Mouse (Mus musculus) adrenal gland, postnatal 36 days (tissue): Measurements from ENCODE around the gene Zg16. TPM values are rescaled to one million over a fixed set of nuclear protein-coding genes. Genes with fewer than 3 reads are reported as not detected.
A peak's percentile ranks its signal among the peaks of the same experiment; 100 is the strongest.
"Not testable (repeated sequence)": the region's sequence is repeated elsewhere in the genome, so short reads cannot be mapped to it uniquely, and the experiment has no call there.

Source experiments
- DNase-seq, 2 experiments: peaks; one replicate each; pipeline ENCODE4 v3.0.0; 2021; ENCODE audit warnings: mixed read lengths in 1 of 2
- total RNA-seq, 2 experiments: library from RNA; stranded (reverse); gene quantifications; 2 replicates each; pipeline ENCODE4 v1.2.3; 2021

Gene Zg16
- total RNA-seq, 2 experiments from 2014 or later: not detected

DNA sequence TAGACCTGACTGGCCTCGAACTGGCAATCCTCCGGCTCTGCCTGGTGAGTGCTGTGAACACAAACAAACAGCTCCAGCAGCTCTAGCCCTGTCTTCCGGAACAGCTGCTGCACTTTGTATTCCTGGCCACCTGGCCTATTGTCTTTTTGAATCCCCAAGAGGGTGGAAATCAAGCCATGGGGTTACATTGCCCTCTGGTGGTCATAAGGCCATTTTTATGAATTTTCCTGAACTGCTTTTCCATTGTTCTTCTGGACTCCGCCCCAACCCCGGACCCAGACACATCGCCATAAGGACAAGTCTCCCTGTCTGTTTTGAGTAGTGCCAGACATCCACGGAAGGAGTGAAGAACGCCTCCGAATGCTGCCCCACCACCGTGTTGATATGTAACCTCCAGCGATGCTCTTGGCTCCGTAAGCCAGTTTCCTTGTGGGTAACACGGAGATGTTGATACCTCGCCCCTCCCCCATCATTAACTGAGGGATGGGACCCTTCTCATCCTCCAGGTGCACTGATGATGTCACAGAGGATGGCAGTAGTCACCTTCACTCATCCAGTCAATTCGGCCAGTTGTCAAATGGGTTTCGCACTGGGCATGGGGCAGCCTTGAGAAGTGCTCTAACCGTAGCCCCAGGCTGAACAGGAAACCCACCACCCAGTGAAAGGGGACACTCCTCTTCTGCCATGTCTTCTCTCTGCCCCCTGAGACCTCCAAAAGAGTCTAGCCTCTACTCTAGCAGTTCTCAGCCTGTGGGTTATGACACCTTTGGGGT is 17.6 kb upstream of the Zg16 start:
- DNase-seq: peak; percentile 70 to 80

DNA sequence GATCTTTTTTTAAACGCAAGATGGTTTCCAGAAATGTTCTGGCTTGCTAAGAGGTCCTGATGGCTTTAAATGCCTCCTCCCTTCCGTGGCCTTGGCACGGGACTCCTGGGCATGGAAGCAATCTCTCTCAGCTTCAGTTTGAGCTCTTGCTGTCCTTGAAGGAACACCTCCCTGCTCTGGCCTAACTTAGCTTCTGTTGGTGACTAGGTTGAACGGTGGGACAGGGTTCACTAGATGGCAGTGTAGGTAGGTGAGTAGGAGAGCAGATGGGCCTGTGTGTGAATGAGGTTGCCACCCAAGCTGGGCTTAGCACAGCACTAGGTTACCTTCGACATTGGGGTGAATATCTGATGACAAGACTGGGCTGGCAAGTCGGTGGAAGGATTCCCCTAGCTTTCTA is 16.8 kb upstream of the Zg16 start:
- no peak for DNase-seq

DNA sequence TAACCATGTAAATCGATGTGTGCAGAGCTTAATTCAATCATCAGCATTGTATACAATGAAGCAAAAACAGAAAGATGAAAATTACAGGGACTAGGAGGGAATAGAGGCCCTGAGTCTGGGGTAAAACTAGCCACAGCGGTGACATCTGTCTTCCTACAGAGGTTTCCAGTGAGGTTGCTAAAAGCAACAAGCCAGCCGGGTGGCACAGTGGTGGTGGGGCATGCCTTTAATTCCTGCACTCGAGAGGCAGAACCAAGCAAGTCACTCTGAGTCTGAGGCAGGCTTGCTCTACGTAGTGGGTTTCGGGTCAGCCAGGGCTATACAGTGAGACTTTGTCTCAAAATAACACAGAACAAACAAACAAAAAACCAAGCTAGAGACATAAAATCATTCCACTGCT is 15.0 kb upstream of the Zg16 start:
- no peak for DNase-seq

DNA sequence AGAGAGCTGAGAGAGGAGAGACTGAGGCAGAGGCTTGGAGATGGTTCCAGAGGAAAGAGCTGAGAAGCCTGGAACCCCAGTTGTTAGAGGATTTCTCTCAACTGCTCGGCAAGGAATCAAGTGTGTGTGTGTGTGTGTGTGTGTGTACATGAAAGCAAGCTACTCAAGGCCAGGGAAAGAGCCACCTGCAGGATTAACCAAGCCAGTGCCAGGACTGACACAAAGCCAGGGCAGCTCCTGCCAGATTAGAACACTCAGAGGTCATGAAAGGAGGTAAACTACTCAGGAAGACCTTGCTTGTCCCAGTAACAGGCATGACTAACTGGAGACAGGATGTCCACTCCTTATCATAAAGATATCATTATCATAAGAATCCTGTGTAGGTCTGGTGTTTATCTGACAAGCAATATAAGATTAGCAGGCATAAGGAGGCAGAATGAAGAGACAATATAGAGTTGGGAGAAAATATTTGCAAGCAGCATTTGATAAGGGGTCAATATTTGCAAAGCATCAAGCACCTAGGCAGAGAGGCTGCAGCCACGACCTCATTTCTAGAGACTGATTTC is 14.4 kb upstream of the Zg16 start:
- peak; percentile 28 to 58 for DNase-seq

DNA sequence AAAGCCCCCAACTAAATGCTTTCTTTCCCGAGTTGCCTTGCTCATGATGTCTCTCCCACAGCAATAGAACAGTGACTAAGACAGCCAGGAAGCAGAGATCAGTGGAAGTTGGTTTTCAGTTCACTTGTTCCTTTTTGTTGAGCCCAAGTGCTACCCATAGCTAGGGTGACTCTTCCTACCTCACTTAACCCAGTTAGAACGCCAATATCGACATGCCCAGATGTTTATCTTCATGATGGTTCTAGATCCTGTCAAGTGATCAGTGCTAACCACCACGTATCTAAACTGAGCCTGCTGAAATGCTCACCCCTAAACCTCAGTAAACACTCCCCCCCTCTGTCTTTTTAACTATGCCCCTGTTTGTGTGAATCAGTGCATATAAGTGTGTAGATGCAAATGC is 12.4 kb upstream of the Zg16 start:
- no peak for DNase-seq

DNA sequence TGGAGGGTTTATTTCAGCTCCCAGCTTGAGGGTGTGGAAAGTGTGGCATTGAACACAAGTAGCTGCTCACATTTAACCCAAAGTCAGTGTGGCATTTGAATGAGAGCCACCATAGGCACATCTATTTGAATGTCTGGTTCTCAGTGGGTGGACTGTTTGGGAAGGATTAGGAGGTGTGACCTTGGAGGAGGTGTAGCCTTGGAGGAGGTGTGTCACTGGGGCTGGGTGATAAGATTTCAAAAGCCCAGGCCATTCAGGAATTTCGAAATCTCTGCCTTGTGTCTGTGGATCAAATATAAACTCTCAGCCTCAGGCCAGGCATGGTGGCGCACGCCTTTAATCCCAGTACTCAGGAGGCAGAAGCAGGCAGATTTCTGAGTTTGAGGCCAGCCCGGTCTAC is 11.8 kb upstream of the Zg16 start:
- DNase-seq: no peak

DNA sequence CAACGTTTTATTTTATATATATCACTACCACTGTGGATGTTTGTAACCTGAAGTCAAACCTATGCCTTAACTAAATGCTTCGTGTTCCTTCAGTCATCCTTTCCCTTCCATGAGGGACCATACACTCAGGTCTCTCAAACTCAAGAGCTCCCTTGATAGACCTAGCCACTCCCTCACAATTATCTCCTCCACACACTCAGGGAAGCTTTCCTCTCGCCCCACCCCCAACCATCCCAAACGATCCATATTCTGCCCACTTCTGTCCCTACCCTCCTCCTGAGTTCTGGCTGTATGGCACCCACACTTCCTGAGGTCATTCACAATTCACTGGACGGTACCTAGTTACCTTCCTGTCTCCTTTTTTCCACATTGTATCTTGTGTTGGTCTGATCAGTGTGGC is 11.4 kb upstream of the Zg16 start:
- no peak for DNase-seq

DNA sequence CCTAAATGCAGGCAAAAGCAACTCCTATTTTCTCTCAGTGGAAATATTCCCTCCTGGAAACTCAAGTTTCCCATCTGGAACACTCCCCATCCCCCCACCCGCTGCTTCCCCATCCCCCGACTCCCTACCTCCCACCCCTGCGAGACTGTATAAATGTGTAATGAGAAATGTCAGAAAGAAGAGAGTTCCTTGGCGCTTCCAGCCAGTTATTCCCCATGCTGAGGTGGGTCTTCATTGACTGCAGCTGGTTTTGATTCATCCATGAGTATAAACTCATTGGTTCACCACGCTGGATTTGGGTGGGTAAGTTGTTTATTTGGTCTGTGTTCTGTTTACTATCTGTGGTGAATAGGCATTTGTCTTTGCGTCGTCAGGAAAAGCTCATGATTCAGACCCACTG is 9.3 kb upstream of the Zg16 start:
- DNase-seq: no peak

DNA sequence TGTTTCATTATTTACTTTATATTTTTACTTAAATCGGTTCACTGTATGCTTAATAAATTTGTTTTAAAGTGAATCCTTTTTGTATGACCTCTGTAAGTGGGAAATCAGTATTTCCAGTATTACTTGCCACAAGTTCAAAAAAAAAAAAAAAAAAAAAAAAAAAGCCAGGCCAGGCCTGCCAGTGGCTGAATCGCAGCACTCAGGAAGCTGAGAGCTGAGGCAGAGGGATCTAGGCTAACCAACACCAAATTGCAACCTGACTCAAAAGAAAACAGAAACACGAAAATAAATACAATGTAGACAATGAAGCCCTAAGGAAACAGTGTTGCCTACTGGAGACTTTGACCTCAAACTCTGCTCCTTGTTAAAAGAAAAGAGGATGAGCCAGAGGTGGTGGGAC is 6.8 kb upstream of the Zg16 start:
- DNase-seq: no peak

DNA sequence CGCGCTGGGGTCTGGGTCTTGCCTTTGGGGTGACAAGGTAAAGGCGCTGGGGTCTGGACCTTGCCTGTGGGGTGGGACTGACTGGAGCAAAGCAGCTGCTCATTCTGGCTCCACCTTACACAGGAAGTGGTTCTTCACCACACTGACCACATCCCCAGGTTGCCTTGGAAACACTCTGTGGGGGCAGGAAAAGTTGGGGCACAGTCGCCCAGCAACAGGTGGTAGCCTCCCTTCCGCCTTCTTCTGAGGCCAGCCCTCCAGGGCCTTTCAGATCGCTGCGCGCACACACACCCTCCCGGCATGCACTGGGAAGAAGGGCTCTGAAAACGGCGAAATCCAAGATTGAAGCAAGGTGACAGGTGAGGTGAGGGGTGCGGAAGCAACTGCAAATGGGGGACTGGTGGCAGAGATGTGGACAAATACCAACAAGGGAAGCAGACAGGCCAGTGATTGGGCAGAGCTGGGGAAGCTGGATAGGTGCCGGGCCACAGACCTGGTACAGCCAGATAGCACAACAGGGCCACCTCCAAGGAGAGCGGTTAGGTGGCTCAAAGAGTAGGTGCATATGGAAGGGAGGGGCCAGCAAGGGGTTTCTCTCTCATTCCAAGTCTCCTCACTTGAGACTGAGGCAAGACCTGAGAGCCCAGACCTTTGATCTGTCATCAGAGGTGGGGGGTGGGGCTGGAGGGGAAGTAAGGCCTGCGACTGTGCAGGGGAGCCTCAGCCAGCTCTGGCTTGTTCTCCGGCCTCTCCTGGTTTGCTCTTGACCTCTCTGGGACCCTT is 4.2 kb upstream of the Zg16 start, which contains the start of gene AI467606:
Gene AI467606 (plus strand): TSS at position 246 of the 783 bp plus-strand sequence.
- DNase-seq: peak; percentile 34 to 47

DNA sequence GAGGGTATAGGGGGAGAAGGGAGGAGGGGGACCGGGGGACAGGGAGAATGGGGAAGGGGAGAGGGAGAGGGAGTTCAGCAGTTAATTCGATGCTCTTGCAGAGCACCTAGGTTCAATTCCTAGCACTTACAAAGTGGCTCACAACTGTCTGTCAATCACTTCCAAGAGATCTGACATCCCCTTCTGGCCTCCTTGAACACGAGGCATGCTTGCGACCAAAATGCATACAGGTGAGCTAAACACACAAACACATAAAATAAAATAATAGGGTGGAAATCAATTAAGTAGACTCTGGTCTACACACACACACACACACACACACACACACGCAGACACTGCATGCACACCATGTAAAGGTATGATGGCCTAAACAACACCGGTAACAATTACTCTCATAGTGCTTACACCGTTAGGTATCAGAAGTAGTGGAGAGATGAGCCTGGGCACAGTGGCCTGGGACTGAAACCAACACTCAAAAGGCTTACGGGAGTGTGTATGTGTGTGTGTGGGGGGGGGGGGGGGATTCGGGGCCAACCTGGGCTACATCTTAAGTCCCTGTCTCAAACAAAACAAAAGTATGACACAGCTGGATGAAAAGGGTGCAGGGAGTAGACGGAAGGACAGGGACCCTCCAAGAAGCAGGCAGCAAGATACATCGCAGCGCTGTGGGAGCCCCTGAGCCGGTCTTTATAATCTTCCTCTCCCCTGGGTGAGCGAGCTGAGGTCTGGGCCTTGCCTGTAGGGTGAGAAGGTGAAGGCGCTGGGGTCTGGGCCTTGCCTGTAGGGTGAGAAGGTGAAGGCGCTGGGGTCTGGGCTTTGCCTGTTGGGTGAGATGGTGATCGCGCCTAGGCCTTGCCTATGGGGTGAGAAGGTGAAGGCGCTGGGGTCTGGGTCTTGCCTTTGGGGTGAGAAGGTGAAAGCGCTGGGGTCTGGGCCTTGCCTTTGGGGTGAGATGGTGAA is 3.3 kb upstream of the Zg16 start:
- DNase-seq: no peak

DNA sequence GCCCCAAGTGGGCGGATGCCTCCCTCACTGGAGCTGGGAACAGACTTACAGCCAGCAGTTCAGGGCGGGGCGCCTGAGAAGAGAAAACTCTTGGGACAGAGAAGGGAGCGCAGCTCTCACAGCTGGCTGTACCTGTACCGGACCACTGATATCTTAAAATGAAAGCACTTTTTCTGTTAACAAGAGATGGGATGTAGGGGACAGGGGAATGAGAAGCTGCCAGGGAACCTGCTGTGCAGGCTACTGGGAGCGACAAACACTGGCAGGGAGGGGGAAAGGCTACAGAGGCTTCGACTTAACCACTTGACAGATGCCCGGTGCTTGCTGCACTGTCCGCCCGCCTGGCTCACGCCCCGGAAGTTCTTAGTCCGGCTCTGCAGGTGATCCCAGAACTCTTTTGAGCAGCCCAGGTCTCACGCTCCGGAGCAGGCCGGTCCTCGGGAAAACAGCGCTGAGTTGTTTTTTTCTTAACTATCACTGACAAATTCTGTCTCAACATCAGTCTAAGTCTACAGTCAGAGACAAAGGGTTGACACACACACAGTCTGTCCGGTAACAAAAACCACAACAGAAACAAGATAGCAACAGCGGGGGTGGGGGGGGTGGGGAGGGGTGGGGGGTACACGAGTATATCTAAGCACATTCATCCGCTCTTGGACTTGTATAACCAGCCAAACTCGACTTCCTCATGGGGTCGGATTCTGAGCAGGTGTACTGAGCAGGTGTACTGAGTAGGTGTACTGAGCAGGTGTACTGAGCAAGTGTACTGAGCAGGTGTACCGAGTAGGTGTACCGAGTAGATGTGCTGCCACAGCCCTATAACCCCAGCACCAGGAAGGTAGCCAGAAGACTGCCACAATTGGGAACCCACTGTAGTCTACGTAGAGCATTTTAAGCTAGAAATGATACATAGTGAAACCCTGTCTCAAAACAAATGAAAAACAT is 2.0 kb upstream of the Zg16 start:
- DNase-seq: no peak

DNA sequence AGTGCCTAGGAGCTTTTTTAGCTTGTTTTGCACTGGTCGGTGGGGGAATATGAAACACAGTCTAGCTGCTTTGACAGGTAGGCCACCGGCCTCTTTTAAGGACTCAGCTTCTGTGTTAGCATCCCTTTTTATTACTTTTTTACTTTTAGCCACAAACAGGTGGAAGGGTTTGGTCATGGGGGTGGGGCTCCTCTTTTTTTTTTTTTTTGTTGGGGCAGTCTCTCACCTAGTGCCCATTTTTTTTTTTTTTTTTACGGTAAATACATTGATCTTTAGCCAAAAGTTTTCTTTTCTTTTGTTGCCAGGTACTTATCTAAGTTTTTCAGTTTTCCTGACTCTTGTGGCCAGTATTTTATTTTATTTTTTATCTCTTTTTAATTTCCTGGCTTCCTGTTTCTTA is 955 bp upstream of the Zg16 start:
- DNase-seq: no peak

DNA sequence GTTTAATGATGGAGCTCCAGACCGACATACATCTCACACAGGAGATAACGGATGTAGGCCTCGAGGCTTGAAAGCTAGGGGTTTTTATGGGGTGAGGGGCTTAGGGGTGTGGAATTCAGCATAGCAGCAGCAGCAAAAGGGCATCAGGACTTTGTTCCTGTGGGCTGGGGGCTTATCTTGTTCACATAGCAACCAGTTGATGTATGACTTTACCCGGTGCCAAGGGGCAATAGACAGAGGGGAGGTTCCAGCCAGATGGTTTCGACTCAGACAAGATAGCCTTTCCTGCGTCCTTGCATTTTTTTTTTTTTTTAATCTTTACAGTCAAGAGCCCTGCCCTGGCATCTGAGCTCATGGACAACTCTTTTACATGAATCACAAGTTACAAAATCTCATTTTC is 1.4 kb downstream of the Zg16 start:
- not testable (repeated sequence) for DNase-seq

DNA sequence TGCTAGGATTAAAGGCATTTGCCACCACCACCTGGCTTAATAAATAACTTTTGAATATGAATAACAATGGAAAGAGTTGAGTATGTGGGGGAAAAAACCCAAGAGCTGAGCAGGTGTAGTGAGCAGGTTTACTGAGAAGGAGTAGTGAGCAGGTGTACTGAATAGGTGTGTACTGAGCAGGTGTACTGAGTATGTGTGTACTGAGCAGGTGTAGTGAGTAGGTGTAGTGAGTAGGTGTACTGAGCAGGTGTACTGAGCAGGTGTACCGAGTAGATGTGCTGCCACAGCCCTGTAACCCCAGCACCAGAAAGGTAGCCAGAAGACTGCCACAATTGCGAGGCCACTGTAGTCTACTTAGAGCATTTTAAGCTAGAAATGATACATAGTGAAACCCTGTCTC is 2.3 kb downstream of the Zg16 start:
- no peak for DNase-seq

DNA sequence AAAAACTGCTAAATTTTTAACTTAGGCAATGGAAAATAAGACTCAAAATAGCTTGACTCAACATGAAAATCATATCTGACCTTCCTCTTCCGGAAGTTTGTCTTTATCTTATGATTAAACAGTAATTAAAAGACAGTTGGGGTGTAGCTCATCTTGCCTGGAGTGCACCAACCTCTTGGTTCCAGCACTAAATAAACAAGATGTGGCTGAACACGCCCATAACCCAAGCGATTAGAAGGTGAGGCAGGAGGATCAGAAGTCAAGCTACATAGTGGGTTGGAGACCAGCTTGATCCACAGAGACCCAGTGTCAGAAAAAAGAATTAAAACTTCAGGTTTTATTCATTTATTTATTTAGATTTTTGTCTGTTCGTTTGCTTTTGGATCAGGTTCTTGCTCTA is 3.4 kb downstream of the Zg16 start:
- DNase-seq: no peak

DNA sequence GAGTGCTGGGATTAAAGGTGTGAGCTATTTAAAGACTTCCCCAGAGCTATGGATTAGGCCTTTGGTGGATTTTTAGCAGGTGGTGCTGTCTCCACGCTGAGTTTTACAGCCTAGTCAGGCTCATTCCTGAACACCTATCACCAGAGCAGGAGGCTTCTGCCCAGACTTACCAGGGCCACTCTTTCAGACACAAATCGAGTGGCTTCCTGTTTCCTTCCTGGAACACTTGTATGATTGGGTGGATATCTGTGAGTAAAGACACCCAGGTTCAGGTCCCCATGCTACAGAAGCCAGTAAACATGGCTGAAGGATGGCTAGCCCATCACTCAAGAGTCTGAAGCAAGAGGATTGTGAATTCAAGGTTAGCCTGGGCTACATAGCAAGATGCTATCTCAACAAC is 4.1 kb downstream of the Zg16 start:
- DNase-seq: no peak

DNA sequence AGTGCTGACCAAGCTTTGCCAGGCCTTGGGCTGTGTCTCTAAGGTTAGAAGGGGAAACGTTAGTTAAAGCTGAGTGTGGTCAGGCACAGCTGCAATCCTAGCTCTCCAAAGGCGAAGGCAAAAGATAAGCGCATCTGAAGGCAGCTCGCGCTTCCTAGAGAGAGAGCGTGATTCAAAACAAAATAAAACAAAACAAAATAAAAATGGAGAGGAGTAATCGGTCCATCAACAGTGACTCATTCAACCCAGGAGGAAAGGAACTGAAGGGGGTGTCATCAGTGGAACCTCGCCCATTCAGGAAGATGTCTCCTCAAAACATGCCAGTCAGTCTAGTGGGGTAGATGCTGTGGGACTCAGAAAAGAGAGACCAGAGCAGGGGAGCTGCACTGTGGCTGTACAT is 4.9 kb downstream of the Zg16 start:
- DNase-seq: no peak

DNA sequence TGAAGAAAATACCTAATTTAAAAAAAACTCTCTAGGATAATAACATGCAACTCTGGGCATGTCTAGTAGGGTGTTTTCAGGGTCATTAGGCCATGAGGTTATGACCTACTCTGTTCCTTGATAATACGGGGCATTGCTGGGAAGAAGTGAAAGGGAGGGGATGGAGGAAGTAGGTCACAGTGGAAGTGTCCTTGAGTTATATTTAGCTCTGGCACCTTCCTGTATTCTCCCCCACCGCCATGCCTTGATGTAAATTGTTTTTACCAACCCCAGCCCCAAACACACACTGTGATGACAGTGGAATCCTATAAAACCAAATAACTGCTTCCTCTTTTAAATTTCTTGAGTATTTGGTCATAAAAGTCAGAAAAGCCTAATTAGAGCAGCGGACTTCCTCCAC is 7.1 kb downstream of the Zg16 start:
- DNase-seq: no peak

DNA sequence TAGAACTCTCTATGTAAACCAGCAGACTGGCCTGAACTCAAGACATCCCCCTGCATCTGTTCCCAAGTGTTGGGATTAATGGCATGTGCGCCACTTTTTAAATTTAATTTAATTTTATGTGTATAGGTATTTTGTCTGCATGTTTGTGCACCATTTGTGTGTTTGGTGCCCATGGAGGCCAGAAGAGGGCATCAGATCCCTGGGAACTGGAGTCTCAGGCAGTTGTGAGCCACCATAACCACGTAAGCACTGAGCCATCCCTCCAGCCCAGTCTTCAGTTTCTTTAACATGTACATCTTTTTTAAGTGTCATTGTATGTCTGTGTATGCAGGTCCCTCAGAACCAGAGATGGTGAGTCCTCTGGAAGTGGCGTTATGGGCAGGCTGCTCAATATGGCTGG is 9.4 kb downstream of the Zg16 start:
- DNase-seq: no peak

DNA sequence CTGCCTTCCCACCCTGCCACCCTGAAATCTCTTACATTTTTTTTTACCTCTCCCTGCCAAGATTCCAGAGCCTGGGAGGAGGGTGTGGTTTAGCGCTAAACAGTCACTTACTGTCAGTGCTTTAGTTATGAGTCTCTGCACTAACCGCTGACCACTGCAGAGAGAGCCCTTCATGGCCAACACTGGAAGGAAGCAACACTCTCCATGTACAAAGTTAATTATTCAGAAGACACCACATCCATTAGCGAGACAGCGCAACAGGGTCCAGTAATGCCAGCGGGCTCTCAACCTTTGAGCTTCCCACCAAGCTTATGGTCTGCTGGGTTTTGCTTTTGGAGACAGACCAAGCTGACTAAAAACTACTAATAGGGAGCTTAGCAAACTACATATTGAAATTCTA is 10.9 kb downstream of the Zg16 start:
- DNase-seq: no peak
